Mouse (Mus musculus): Measurements from ENCODE around the gene Olfr1162.
"Not testable (repeated sequence)": the region's sequence is repeated elsewhere in the genome, so short reads cannot be mapped to it uniquely, and the experiment has no call there.

The Olfr1162 gene

DNA sequence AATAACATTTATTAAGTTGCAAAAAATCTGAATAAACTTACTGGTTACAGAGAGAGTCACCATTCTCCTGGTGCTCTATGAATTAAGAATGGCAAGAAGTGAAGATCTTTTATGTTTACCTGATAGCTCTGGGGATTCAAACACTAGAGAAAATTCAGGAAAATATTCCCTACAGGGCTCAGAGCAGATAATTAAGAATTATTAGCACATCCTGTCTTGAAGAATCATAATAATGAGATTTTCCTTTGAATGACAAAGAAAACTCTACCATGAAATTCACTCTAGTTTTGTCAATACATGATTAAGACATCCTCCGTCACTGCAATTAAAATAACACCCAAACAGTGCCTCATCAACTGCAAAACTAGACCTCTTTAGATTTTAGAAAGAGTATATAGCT, at the start of gene Olfr1162:
Gene Olfr1162, minus strand, starts transcription at position 101 of the 400 bp plus-strand sequence.
- no peak for DNase-seq (ENCODE audit: extremely low read depth, low read depth, low spot score)

DNA sequence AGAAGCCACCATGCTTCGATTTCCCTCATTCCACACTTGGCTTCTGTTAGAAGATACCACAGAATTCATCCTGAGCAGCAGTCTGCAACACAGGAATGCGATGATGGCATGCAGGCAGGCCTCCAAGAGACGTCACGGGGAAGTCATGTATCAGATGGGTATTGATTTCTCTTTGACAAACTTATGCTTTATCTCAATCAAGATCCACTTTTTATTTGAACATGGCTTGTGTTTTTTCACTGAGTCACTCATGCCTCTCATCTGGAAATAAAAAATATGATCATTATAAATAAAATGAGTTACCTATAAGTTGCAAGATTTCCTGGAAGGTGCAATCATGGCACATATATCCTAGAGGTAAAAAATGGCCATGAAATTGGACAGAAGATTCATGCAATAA, 42.9 kb upstream of the Olfr1162 start, which contains the start of gene Olfr1164:
Gene Olfr1164, minus strand, starts transcription at position 101 of the 400 bp plus-strand sequence.
- no peak for DNase-seq (ENCODE audit: extremely low read depth, low read depth, low spot score)

DNA sequence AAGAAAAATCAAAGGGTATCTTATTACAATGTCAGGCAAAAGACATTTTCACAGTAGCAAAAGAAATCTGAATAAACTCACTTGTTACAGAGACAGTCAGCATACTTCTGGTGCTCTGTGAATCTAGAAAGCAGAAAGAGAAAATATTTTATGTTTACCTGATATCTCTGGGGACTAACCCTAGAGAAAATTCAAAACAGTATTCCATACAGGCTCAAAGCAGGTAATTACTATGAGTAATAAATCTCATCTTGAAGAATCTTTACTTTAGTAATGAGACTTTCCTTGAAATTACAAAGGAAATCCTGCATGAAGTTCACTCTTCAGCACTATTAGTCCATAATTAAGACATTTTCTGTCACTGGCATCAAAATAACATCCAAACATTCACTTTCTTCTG, 20.8 kb upstream of the Olfr1162 start, which contains the start of gene Olfr1163:
Gene Olfr1163, minus strand, starts transcription at position 101 of the 400 bp plus-strand sequence.
- DNase-seq (ENCODE audit: extremely low read depth, low read depth, low spot score), result no peak

DNA sequence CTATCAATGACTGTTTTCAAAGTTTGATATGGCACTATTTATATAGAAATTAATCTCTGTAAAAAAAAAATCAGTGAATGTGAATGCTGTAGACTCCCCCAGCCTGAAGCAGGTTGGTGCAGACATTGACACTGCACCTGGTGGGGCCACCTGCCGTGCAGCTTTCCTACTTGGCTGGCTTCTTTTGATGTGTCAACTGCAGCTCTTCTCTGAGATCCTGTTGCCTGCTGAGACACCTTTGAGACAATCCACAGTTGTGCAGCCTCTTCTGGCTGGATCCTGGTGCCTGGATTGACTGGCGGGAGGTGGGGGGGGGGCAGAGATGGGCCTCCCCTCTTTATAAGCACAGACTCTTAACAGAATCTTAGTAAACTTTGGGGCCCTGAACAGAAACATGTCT, 12.7 kb upstream of the Olfr1162 start:
- DNase-seq (ENCODE audit: extremely low read depth, low read depth, low spot score), result no peak

DNA sequence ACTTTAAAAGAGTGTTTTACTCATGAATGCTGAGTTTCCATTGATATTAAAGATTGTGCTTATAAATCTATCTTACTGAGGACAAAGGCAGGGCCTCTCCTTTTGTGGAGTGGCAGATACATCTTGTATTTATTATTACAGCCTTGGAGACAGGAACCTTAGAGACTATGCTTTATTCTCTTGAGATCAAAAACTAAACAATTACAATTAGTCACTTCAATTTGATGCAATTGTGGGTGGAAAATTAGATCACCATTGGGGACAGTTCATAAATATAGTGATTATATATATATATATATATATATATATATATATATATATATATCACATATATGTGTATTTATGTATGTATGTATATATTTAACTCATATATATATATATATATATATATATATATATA, 13.3 kb downstream of the Olfr1162 start, which contains the start of gene Olfr73:
Gene Olfr73, minus strand, starts transcription at position 101 of the 400 bp plus-strand sequence.
- DNase-seq (ENCODE audit: extremely low read depth, low read depth, low spot score), result no peak

DNA sequence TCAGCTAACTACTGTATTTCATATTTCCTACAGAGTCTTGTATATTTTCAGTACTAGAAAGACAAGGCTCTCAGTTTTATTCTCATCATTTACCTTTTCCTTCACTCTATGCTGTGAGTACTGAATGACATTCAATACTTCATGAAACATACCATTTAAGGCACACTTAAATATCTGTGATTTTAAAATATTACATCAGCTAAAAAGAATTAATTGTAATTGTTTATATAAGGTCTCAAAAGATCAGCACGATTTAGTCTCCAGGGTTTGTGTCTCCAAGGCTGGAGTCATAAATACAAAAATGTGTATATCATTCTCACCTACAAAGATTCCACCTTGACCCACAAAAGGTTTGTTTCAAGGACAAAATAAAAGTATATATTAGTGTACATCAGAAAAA, 28.5 kb downstream of the Olfr1162 start, which contains the start of gene Olfr1161:
Gene Olfr1161, plus strand, starts transcription at position 301 of the 400 bp plus-strand sequence.
- not testable (repeated sequence) for DNase-seq (ENCODE audit: extremely low read depth, low read depth, low spot score)

DNA sequence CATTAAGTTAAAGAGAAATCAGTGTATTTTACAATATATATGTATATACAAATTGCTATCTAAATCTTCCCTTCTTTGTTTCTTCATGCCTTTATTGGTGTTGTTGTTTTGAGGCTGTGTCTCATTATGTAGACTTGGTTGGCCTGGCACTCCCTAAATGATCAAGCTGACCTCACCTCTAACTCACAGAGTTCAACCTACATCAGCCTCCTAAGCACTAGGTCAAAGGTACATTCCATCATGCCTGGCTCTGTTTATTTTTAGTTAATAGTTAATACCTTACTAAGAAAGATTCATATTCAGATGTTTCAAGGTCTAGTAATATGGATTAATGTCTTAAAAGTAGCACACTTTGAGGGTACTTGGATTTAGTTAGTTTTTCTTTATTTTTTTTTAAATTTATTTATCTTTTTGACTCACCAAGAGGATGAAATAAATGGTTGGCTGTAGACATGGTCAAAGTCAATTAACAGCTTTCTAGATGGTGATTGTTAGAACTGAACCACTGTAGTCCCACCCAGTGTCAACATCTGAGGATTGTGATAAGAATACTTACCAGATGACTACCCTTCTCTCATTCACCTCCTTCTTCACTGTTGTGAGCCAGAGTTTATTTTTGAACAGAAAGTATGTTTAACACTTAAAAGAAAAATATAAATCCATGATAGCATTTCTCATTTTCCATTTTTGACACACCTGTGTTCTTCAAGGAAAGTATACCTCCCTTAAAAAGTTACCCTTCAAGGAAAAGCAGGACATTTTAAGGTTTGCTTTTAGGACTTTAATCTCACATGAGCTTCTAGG, 43.2 kb downstream of the Olfr1162 start, which contains the start of gene Olfr1160:
Gene Olfr1160, minus strand, starts transcription at position 754 of the 804 bp plus-strand sequence.
- no peak for DNase-seq (ENCODE audit: extremely low read depth, low read depth, low spot score)

Measured in fat pad, adult 2 months (tissue).